Mouse (Mus musculus) stomach, embryonic 15.5 days (tissue): ENCODE data around the gene Dhh. TPM values are rescaled to one million over a fixed set of nuclear protein-coding genes. Genes with fewer than 3 reads are reported as not detected.

ENCODE experiments used
- ATAC-seq: fragments of 200-750 bp; cut with Nextera tagmentation; 2 replicates; pipeline ENCODE4 v1.8.0; 2017; ENCODE audit warnings: low read depth, moderate number of reproducible peaks, moderate TSS enrichment; ENCODE audit not compliant: insufficient read depth, low FRiP score
- H3K27ac ChIP-seq: fragments of 300-500 bp; sonication (generic); 2 replicates; pipeline ENCODE4 v1.5.1; 2015; ENCODE audit warnings: mild to moderate bottlenecking, inconsistent platforms
- H3K27me3 ChIP-seq: fragments of 300-500 bp; sonication (generic); replicated peaks from 2 replicates; pipeline ENCODE4 v1.6.1; 2015; ENCODE audit warnings: inconsistent platforms
- H3K36me3 ChIP-seq: fragments of 300-500 bp; sonication (generic); 2 replicates; pipeline ENCODE4 v1.6.1; 2015; ENCODE audit warnings: inconsistent platforms
- H3K4me1 ChIP-seq: fragments of 300-500 bp; sonication (generic); 2 replicates; pipeline ENCODE4 v1.6.1; 2015; ENCODE audit warnings: inconsistent platforms
- H3K4me2 ChIP-seq: fragments of 300-500 bp; sonication (generic); 2 replicates; pipeline ENCODE4 v1.6.1; 2015; ENCODE audit warnings: mild to moderate bottlenecking, inconsistent platforms
- H3K4me3 ChIP-seq: fragments of 300-500 bp; sonication (generic); replicated peaks from 2 replicates; pipeline ENCODE4 v1.5.1; 2015; ENCODE audit warnings: inconsistent platforms
- H3K9ac ChIP-seq: fragments of 300-500 bp; sonication (generic); 2 replicates; pipeline ENCODE4 v1.6.1; 2015; ENCODE audit warnings: inconsistent platforms
- H3K9me3 ChIP-seq: fragments of 300-500 bp; sonication (generic); 2 replicates; pipeline ENCODE4 v1.6.1; 2016; ENCODE audit warnings: inconsistent platforms
- WGBS: fragments of 180-500 bp; shearing (Covaris S2); methylation state at CpG from one replicate; pipeline ENCODE4 v1.1.7; 2015; 5-methylcytosine and 5-hydroxymethylcytosine counted together
- polyA plus RNA-seq: library from polyadenylated mRNA; unstranded; fragments of >200 nt; fragmentation: Nextera tagmentation; extraction: Ambion mirVana; gene quantifications from 2 replicates; pipeline ENCODE4 v1.2.1, GENCODE M21; 2015

Gene Dhh
- polyA plus RNA-seq, 1 experiment from 2014 or later: 0.71 TPM

DNA sequence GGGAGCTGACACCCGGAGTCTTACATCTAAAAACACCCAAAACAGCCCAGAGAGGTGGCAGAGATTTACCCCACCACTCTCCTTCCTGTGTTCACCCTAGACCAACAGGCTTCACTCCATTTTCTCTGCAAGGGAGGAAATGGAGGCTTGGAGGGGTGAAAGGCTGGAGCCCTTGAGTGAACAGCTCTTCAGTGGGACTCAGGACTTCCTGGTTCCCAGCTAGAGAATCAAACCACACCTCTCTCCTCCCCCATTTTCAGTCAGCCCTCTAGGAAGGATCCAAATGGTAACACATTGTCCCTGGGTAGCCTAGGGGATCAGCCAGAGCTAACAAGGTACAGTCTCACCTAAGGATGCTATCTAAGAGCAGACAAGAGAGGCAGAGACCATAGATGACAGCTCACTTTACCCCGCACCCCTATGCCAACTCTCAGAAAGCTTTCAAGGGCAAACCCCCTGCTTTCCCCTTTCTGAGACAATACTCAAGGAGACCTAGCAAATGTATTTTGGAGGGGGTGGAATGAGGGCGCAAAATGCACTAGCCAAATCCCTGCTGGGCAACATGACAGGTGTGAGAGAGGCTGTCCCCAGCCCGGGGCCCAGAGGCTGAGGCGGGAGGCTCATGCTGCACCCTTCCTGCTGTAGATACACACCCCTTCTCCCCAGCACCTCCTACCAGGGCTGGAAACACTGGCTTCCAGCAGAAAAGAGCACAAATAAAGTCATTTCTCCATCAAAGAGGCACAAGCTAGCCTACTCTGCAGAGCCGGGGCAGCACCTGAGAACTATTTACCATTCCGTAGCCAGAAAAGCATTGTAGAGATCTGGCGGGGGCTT is 28.8 kb downstream of the Dhh start:
- WGBS: 6% methylated on average over 8 of the region's 8 CpGs
- Histone ChIP-seq H3K9ac (peak overlapping the region; percentile 98), H3K4me1 (peaks cover 34% of the 10 kb centered on the region), H3K36me3 (peaks cover 21% of the 10 kb centered on the region), H3K9me3 (no peaks in the 10 kb centered on the region), H3K4me2 (peak overlapping the region; percentile 96), H3K27ac (peak overlapping the region; percentile 44), H3K27me3 (no peaks in the 10 kb centered on the region), H3K4me3 (peak overlapping the region; percentile 96)
- ATAC-seq: no peak

GRCm38 (mm10) chr15:98868346-98869063 is 29.8 kb downstream of the Dhh start:
- no peaks in the 10 kb centered on the region for H3K27me3 ChIP-seq
- H3K9me3 ChIP-seq: no peaks in the 10 kb centered on the region
- ATAC-seq: no peak
- peaks cover 34% of the 10 kb centered on the region for H3K4me1 ChIP-seq
- H3K27ac ChIP-seq: peak overlapping the region; percentile 19; the same call in 1 of the 2 replicates
- peak overlapping the region; percentile 96 for H3K4me2 ChIP-seq
- 29% methylated on average over 11 of the region's 11 CpGs for WGBS
- H3K9ac ChIP-seq: peak overlapping the region; percentile 98; the same call in 1 of the 2 replicates
- H3K36me3 ChIP-seq: peaks cover 31% of the 10 kb centered on the region
- peak overlapping the region; percentile 96 for H3K4me3 ChIP-seq

GRCm38 (mm10) chr15:98867321-98867720 is 31.0 kb downstream of the Dhh start:
- Histone ChIP-seq H3K9me3 (no peaks in the 10 kb centered on the region), H3K36me3 (peaks cover 42% of the 10 kb centered on the region), H3K27ac (no peak overlapping the region), H3K4me2 (peak overlapping the region; percentile 96), H3K4me1 (peaks cover 31% of the 10 kb centered on the region), H3K27me3 (no peaks in the 10 kb centered on the region), H3K4me3 (no peak overlapping the region; the same call in 1 of the 2 replicates), H3K9ac (no peak overlapping the region)
- no peak for ATAC-seq
- WGBS: 42% methylated on average over 6 of the region's 6 CpGs

DNA sequence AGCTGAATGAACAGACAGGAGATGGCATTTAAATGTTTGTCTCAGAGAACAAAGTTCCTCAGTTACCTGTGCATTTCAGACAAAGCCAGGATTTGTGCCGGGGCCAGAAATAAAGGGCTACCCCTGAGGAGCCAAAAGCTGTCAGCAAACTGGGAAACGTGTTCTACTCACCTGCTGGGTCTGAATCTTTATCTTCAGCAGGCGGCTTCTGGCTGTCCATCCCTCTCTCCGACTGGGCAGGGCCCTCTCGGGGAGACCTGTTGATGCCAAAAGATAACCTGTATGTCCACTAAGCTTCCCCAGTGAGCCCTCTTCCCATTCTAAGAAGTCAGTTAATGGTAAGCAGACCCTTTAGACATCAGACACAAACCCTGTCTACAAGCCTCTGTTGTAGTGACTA is 31.8 kb downstream of the Dhh start:
- no peak overlapping the region for H3K4me3 ChIP-seq
- ATAC-seq: no peak
- no peak overlapping the region for H3K4me2 ChIP-seq
- H3K27me3 ChIP-seq: no peaks in the 10 kb centered on the region
- H3K4me1 ChIP-seq: peaks cover 31% of the 10 kb centered on the region
- no peak overlapping the region for H3K9ac ChIP-seq
- 80% methylated on average over 5 of the region's 5 CpGs for WGBS
- no peaks in the 10 kb centered on the region for H3K9me3 ChIP-seq
- peaks cover 50% of the 10 kb centered on the region for H3K36me3 ChIP-seq
- no peak overlapping the region for H3K27ac ChIP-seq

DNA sequence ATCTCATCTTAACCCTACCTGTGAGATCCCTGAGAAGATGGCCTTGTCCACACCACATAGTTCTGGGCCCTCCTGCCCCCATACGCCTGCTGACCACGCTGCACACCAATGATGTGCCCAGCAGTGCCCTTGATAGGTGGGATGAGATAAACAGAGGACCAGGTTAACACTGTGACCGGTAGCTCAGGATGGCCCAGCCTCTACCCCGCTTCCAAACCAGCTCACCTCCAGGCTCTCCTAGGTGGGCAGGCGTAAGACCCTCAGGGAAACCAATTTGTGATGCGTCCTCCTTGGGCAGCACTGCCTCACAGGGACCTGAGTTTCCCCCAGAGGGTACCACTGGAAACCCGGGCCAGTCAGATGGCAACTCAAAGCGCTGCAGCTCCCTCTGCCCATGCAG is 32.6 kb downstream of the Dhh start:
- no peak for ATAC-seq
- Histone ChIP-seq H3K27me3 (no peaks in the 10 kb centered on the region), H3K9me3 (no peaks in the 10 kb centered on the region), H3K36me3 (peaks cover 57% of the 10 kb centered on the region), H3K9ac (no peak overlapping the region), H3K27ac (no peak overlapping the region), H3K4me1 (peaks cover 31% of the 10 kb centered on the region), H3K4me3 (no peak overlapping the region), H3K4me2 (no peak overlapping the region)
- WGBS: 92% methylated on average over 8 of the region's 8 CpGs

DNA sequence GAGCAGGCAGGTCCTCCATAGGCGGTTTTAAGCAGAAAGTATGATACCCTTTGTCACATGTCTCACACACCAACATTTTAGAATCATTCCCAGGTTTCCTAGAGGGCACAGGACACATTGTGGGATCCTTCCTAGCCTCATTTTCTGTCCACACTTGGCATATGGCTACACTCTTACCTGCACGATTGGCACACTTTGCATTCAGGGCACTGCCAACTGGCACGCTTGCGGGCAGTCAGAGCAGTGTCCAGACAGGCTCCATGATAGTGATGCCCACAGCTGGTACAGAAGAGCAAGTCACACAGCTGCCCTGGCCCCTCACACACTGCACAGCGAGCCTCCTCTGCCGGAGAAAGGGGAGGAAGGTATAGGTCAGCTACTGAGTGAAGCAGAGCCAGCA is 33.4 kb downstream of the Dhh start:
- WGBS: 95% methylated on average over 6 of the region's 6 CpGs
- Histone ChIP-seq H3K4me1 (peaks cover 29% of the 10 kb centered on the region), H3K4me3 (no peak overlapping the region), H3K9me3 (no peaks in the 10 kb centered on the region), H3K27me3 (no peaks in the 10 kb centered on the region), H3K9ac (no peak overlapping the region), H3K4me2 (no peak overlapping the region), H3K27ac (no peak overlapping the region), H3K36me3 (peaks cover 65% of the 10 kb centered on the region)
- ATAC-seq: no peak

- 84% methylated on average over 12 of the region's 12 CpGs for WGBS
- H3K4me3 ChIP-seq: no peak overlapping the region
- no peak overlapping the region for H3K27ac ChIP-seq
- ATAC-seq: no peak
- peaks cover 15% of the 10 kb centered on the region for H3K4me1 ChIP-seq
- no peak overlapping the region for H3K4me2 ChIP-seq
- no peaks in the 10 kb centered on the region for H3K9me3 ChIP-seq
- H3K36me3 ChIP-seq: peaks cover 78% of the 10 kb centered on the region
- H3K9ac ChIP-seq: no peak overlapping the region
- H3K27me3 ChIP-seq: no peaks in the 10 kb centered on the region
These were observed 34.8 kb downstream of the Dhh start for GRCm38 (mm10) chr15:98863451-98863958.

DNA sequence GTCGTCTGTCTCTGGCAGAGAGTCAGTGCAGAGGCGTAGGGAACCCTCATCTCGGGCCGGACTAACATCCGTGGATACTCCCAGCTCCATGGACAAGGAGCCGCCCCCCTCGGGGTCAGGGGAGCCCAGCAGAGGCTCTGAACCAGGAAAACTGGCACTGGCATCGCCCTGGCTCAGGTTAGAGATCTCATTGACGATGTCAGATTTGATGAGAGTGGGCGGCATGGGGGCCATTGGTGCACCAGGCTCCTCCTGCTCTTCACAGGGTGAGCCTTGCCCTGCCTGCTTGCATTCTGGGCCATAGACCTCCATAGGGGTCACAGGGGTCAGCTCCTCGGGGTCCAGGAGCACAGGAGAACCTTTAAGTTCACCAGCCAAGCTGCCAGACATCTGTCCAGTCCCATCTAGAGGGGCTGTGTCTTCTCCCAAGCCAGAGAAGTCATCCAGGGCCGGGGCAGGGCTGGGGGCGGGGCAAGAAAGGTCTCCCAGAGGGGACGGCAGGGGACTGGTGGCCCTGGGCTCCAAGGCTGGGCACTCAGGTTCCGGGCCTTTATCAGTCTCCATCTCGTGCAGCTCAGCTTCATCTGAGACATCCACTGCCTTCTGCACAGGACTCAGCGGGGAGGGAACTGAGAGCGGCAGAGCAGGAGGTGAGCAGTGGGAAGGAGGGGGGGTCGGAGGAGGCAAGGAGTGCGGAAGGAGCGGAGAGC is 36.5 kb downstream of the Dhh start:
- ATAC-seq: no peak
- Histone ChIP-seq H3K36me3 (peaks cover 95% of the 10 kb centered on the region), H3K27me3 (no peaks in the 10 kb centered on the region), H3K4me2 (no peak overlapping the region), H3K4me1 (no peaks in the 10 kb centered on the region), H3K9me3 (no peaks in the 10 kb centered on the region), H3K4me3 (no peak overlapping the region), H3K9ac (no peak overlapping the region), H3K27ac (no peak overlapping the region)
- 84% methylated on average over 21 of the region's 21 CpGs for WGBS

DNA sequence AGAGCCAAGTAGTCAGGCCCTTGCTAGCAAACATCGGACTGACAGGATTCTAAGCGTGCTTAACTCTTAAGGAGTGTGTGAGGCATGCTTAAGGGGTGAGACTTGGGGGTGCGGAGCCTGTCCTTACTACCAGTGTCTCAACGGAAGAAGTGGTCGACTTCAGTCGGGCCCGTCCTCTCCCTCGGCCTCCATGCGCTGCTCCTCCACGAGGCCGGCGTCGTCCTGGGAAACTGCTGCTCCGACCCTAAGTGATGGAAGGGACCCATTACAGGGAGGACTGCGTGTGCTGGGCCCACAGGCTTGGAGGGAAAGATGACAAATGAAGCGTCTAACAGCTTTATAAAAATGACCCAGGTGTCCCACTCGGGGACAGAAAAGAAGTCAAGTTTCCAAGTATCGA is 37.4 kb downstream of the Dhh start:
- H3K9me3 ChIP-seq: no peaks in the 10 kb centered on the region
- no peaks in the 10 kb centered on the region for H3K27me3 ChIP-seq
- WGBS: 92% methylated on average over 18 of the region's 18 CpGs
- no peak overlapping the region for H3K9ac ChIP-seq
- H3K4me1 ChIP-seq: no peaks in the 10 kb centered on the region
- no peak overlapping the region for H3K4me3 ChIP-seq
- ATAC-seq: no peak
- H3K36me3 ChIP-seq: peaks cover 95% of the 10 kb centered on the region
- no peak overlapping the region for H3K27ac ChIP-seq
- no peak overlapping the region for H3K4me2 ChIP-seq

GRCm38 (mm10) chr15:98859319-98860043 is 38.9 kb downstream of the Dhh start:
- Histone ChIP-seq H3K9me3 (no peaks in the 10 kb centered on the region), H3K4me2 (no peak overlapping the region), H3K27me3 (no peaks in the 10 kb centered on the region), H3K27ac (no peak overlapping the region), H3K36me3 (peaks cover 89% of the 10 kb centered on the region), H3K9ac (no peak overlapping the region), H3K4me3 (no peak overlapping the region), H3K4me1 (no peaks in the 10 kb centered on the region)
- ATAC-seq: no peak
- WGBS: 81% methylated on average over 9 of the region's 9 CpGs

- Histone ChIP-seq H3K27me3 (no peaks in the 10 kb centered on the region), H3K9me3 (no peaks in the 10 kb centered on the region), H3K4me1 (no peaks in the 10 kb centered on the region), H3K4me3 (no peak overlapping the region), H3K27ac (no peak overlapping the region), H3K9ac (no peak overlapping the region), H3K4me2 (no peak overlapping the region), H3K36me3 (peaks cover 90% of the 10 kb centered on the region)
- ATAC-seq: no peak
- 88% methylated on average over 16 of the region's 16 CpGs for WGBS
These were observed 44.1 kb downstream of the Dhh start for GRCm38 (mm10) chr15:98854214-98854613.
